Mouse (Mus musculus) cortical plate, adult 2 months (tissue): ENCODE results near the gene Nop58.

Experiments
- CTCF ChIP-seq: fragments of 200-500 bp; IDR thresholded peaks from 2 replicates; pipeline ENCODE4 v1.5.1; 2011; ENCODE audit warnings: mild to moderate bottlenecking, control low read depth, low read length; ENCODE audit not compliant: insufficient read depth; ENCODE audit errors: extremely low read depth
- POLR2A ChIP-seq: fragments of 200-500 bp; IDR thresholded peaks from 2 replicates; pipeline ENCODE4 v1.6.1; 2011; ENCODE audit warnings: mild to moderate bottlenecking, low read length, control low read depth; ENCODE audit not compliant: insufficient read depth; ENCODE audit errors: extremely low read depth

- no peak for TF ChIP-seq CTCF
- TF ChIP-seq POLR2A, result no peak
Measured at GRCm38 (mm10) chr1:59762208-59762607, 77.4 kb downstream of the Nop58 start.
